Mouse (Mus musculus) olfactory bulb, adult 2 months (tissue): ENCODE results near the gene Dad1.

Experiments
- CTCF ChIP-seq: fragments of 200-500 bp; IDR thresholded peaks from 2 replicates; pipeline ENCODE4 v1.5.1; 2012; ENCODE audit warnings: low read depth, mild to moderate bottlenecking, low read length, moderate library complexity; ENCODE audit not compliant: insufficient read depth
- POLR2A ChIP-seq: fragments of 200-500 bp; IDR thresholded peaks from 2 replicates; pipeline ENCODE4 v1.6.1; 2012; ENCODE audit warnings: mild to moderate bottlenecking, low read depth, low read length, moderate library complexity; ENCODE audit not compliant: insufficient read depth

- TF ChIP-seq CTCF, result no peak
- no peak for TF ChIP-seq POLR2A
These were observed 46.8 kb upstream of the Dad1 start for GRCm38 (mm10) chr14:54300676-54301075.
